Mouse (Mus musculus) lung, postnatal 10 days (tissue): Measurements from ENCODE around the gene Hint1.

ENCODE experiments used
- DNase-seq: peaks from one replicate; pipeline ENCODE4 v3.0.0; 2021

The Hint1 gene

DNA sequence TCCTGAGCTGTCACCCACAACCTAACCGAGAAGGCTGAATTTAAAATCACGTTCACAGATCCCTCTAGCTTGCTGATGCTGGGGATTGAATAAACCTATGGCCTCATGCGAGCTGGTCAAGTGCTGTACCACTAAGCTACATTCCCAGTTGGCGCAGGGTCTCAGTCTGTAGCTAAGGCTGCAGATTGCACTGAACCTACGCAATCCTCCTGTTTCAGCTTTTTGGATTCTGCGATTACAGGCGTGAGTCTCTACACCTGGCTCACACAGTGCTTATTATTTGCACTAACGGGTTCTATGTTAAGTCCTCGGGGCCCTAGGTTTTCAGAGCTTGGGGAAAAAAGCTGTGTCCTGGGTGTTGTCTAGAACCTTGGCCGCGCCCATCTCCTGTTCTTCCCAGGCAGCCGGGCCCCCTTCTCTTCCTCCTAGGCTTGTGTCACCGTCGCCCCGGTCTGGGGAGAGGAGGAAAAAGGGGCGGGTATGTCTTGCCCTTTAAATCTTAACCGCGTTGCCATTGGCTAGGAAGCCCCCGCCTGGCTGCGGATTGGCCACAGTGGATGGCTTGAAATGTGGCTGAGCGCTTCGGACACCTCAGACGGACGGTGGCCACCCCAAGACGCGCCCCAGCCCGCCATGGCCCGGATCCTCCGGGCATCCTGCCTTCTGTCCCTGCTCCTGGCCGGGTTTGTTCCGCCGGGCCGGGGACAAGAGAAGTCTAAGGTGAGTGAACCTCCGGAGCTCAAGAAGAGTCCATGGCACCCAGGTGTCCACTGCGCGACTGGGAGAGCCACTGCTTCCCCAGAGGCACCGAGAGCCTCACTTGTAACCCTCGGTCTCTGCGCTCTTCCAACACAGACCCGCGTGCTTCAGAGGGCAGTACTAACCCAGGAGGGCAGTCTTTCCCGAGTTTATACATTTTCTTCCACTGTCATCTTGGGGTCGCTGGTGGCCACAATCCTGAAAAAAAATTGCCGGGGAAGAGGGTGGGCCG lies 36.4 kb downstream of the Hint1 start, which contains the start of gene Gpx3:
Gene Gpx3, plus strand, starts transcription at position 121 of the 991 bp plus-strand sequence.
- peak; percentile 86 for DNase-seq

DNA sequence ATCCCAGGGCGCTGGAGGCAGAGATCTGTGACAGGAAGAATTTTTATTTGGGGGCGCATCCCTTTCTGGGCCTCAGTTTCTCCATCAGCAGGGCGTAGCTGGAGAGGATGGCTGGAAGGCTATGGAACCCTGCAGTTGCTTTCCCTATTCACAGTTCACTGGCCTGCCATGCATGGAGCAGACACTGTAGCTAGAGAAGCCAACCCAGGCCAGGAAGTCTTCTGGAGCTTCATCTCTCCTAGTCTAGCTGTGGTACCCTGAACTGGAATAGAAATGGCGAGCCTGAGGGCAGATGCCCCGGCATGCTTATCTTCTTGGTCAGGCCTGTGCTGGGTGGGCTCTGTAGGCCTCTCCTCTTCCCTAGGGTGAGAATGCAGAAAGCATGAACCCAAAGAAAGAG lies 37.2 kb downstream of the Hint1 start:
- no peak for DNase-seq

DNA sequence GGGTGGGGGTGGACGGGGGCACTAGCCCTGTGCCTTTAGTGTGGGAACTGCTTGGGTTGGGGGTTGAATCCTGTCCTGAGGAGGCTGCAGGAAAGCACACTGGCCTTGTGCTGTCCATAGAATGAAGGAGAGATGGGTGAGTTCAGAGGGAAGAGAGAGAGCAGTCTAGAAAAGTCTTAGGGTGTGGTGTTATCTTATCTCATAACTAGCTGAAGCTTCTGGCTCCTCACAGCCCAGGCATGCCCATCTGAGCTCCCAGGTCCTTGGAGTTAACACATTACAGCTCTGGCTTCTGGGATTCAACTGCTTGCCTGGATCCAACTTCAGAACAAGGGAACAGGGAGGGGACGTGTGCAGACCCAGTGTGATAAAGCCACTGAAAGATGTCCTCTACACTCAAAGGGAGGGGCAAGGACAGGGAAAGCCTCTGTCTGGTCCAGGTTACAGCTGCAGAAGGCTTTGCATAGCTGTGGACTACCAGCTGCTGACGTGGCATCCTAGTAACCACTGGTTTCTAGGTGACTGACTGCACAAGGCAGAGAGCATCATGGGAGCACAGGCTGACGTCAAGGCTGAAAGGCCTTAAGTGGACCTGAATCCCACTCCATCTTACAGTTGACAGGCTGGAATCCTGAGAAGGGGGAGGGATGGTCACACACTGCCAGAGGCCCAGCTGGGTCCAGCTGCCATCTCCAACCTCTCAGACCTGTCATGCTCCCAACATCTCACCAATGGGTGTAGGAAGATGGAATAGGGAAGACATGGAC lies 37.9 kb downstream of the Hint1 start:
- DNase-seq, result peak; percentile 87

DNA sequence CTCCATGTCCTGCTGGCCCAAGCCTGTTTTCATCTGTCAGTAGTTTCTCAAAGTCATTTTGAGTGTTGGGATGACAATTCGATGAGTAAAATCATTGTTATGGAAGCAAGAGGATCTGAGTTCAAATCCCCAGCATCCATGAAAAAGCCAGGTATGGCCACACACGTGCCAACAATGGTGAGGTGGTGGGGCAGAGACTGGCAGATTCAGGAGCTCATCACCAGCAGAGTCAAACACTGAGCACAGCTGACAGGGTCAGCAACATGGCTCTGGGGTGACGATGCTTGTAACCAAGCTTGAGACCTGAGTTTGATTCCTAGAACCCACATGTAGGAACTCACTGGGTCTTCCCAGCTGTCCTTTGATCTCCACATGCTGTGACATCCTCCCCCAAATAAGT lies 38.9 kb downstream of the Hint1 start:
- DNase-seq, result no peak

DNA sequence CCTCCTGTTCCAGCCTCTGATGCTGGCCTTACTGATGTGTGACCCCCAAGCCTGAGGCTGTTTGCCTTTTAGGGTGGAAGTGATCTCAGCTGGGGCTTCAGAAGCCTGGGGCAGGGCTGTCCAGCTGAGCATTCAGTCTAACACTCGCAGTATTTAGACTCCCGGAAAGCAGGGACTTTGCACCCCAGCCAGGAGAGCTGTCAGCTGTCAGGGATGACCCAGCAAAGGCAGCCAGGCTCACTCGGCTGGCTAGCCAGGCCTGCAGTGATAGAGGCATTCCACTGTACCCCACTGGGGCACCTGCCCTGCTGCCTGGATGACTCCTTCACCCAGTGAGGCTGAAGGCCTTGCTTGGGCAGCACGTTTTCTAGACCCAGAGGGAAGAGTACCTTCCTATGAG lies 39.7 kb downstream of the Hint1 start:
- DNase-seq, result peak; percentile 64

DNA sequence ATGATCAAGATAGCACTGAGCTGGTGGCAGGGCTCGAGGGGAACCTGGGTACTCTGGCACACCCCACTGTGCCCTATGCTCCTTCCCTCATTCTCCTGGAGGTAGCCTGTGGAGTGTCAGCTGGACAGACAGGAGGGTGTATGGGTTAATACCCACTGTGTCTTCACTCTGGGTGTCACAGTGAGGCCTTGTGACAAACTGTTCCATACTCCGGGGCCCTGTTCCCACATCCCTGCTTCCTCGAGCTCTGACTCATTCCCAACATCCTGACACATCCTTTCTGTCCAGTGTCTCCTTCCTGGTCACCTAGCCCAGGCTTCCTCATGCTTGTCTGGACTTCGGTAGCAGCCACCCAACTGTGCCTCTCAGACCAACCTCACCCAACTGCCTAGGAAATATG lies 40.3 kb downstream of the Hint1 start:
- no peak for DNase-seq

DNA sequence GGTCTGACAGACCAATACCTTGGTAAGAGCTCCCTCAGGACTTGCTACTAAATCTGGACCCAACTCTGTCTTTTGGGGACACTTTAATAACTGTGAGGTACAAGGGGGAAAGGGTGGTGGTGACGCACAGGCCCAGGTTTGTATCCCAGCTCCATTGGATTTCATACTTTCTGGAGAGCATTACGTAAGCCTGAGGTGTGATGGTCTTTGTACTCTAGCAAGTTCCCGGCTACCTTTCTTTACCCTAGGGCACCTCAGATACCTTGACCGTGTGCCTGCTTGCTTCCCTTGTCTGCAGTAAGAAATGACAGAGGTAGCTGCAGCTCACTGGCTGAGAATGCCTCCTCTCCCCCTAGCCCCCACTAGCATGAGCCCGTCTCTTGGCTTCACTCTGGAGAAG lies 41.1 kb downstream of the Hint1 start:
- no peak for DNase-seq

DNA sequence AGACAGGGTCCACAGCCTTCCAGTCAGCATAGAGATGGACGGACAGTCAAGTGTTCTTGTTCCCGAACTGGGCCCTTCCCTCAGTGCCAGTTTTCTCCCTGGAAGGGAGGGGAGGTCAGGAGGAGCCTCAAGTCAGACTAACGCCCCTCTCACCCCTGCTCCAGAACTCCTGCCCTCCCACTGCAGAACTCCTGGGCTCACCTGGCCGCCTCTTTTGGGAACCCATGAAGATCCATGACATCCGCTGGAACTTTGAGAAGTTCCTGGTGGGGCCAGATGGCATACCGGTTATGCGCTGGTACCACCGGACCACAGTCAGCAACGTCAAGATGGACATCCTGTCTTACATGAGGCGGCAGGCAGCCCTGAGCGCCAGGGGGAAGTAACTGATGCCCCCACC lies 43.1 kb downstream of the Hint1 start:
- no peak for DNase-seq

DNA sequence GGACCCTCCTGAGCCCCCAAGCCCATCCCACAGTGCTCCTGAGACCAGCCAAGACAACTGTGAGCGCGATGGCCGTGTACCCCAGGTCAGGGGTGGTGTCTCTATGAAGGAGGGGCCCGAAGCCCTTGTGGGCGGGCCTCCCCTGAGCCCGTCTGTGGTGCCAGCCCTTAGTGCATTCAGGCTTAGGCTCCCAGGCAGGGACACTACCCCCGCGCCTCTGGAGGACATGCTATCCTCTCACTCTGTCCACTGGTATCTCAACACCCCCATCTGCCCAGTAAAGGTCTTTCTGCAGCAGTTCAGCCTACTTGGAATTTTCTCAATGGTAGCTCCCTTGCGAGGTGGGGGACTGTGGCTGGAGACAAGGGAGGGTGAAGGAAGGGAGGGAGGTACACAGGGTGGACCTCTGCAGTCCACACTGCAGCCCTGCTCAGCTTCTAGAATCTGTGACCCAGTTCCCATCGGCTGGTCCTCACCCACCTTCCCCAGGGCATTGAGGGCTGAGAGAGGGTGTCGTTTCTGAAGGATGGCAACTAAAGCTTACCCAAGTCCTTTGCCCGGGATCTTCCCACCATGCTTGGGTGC lies 44.0 kb downstream of the Hint1 start:
- DNase-seq, result no peak

DNA sequence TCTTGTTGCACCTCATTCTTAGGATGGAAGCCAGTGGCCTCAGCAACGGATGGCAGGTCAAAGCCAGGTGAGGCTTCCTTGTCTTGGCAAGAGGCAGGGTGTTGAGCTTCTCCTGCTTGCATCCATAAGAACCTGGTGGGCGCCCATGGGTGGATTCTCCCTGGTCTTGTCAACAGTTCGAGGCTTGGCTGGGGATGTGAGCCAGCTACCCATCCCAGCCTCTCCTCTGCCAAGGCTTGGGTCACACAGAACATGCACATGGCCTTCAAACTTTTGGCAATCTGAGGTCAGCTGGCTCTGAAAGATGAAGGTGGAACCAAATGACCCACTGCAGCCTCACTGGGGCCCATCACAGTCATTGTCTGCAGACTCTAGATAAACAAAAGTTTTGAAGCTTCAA lies 45.0 kb downstream of the Hint1 start:
- DNase-seq, result no peak

DNA sequence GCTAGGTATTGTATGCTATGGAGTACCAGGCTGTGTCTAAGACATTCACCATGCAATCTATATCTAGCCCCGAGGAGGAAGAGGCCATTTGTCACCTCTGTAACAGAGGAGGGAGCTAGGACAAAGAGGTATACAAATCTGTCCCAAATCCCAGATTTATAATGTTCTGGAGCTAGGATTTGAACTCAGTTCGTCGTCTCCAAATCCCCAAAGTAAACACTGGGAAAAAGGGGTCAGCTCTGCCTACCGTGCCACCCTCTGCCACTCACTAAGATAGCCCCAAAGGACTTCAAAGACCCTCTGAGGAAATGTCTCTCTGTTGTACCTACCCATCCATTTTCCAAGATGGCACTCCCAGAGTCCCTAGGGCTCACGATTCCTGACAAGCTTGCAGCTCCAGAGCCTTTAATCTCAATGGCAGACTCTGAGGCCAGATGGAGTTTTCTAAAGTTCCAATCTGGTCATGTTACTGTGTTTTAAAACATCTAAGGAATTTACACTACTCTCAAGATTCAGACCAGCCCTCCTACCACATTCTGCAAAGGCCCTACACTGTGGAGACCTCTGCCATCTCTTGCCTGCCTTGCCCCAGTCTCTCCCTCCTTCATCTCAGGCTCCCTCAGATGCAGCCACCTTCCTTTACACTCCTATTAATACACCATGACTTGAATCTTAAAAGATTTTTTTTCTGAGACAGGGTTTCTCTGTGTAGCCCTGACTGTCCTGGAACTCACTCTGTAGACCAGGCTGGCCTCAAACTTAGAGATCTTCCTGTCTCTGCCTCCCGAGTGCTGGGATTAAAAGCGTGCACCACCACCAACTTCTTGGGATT lies 45.7 kb downstream of the Hint1 start:
- no peak for DNase-seq

DNA sequence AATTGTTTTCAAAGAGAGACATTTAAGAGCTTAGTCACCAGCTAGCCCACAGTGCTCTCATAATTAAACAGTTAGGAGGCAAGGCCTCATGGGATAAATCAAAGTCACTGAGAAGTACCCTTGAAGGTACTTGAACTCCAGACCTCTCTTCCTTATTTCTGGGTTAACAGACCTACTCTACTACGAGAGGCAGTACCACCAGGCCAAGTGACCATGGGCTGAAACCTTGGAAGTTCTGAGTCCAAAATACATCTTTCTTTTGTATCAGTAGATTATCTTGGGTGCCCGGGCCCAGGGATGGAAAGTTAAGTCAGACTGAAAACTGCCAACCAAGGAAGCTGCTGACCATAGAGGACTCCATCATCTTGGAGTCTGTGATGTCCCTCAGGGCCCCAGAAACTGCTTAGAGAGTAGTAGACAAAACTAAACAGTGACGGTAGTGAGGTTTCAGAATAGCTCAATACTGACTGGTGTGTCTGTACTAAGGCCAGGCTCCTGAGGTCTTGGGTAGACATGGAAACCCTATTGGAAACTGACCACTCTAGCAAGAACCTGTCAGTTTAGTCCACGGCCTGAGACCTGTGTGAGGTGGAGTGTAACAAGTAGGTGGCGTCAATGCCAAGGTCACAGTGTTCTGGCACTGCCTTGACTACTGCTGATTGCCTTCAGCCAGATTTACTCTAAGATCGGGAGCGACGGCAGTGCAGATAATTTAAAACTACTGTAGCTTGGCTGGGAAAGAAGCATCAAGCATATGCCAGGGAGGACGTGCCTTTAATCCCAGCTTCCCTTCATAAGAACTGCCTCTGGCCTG lies 46.5 kb downstream of the Hint1 start:
- DNase-seq, result no peak

DNA sequence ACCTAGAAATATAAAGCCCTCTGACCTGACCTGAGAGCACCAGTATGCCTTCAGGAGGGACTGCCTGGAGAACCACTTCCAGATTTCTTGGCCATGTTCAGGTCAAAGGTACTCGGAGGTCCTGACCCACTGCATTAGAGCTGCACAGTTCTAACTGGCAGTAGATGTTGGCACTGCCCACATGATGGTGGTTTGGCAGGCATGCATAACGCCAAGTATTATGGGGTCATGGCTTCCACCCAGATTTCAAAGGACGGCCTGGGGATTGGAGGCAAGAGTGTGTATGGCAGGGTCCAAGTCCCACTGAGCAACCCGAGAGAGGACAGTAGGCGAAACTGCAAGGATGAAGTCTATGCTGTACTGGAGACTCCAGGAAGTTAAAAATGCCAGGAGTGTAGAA lies 47.7 kb downstream of the Hint1 start:
- DNase-seq, result no peak

DNA sequence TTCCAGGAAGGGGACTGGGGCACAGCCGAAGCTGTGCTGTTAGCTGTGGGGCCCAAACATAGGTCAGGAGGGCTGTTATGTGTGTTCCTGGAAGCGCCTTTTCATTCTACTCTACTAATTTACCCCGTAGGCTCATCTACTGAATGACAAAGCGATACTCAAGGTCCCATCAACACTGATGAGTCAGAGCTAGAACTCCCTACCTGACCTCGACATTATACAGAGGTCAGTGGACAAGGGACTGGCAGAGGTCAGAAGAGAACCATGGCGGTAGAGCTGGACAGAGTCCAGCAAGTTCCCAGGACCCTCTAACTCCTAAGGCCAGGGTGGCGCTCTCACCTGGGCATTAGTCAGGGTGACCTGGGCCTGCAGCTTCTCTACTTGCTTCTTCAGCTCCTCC lies 51.3 kb downstream of the Hint1 start:
- DNase-seq, result no peak

DNA sequence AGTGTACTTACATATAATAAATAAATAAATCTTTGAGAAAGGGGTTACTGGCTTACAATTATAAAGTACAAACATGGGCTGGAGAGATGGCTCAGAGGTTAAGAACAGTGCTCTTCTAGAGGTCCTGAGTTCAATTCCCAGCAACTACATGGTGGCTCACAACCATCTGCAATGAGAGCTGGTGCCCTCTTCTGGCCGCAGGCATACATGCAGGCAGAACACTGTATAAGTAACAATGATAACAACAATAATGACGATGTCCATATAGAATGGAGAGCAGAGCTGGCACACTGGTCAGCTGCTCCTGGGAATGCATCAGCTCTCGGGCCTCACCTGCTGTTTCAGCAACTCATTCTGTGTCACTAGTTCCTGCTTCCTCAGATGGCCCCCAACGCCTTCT lies 52.1 kb downstream of the Hint1 start:
- DNase-seq, result no peak
